Mouse (Mus musculus): ENCODE measurements around the gene Ccdc51. TPM values are rescaled to one million over a fixed set of nuclear protein-coding genes. Genes with fewer than 3 reads are reported as not detected.
"Not testable (repeated sequence)": the region's sequence is repeated elsewhere in the genome, so short reads cannot be mapped to it uniquely, and the experiment has no call there.

Gene Ccdc51
- polyA plus RNA-seq, 1 experiment from 2014 or later = 6.8 TPM

DNA sequence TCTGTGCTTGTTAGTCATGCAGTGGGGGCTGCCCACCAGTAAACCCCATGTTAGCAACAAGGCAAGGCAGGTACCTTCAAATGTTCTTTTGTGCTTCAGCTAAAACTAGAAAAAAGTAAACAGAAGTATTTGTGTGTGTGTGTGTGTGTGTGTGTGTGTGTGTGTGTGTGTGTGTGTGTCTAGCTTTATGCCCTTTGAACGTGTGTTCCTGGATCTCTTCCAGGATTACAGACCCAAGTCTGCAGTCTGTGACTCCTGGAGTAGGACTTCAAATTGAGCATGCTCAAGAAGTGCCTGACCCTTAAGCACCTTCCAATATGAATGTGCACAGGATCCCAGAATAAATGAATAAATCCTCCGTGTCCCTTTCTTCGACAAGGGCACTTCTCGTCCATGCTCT, 44.8 kb downstream of the Ccdc51 start:
- no peak overlapping the region for H3K9ac ChIP-seq (replicated peaks; ENCODE audit: low read depth)
- no peak overlapping the region for H3K4me2 ChIP-seq (replicated peaks; ENCODE audit: low read depth, low read length)
- H3K27me3 ChIP-seq (replicated peaks; ENCODE audit: insufficient read depth, low read length) = no peaks in the 10 kb centered on the region
- no peaks in the 10 kb centered on the region for H3K9me3 ChIP-seq (ENCODE audit: low read length)
- TF ChIP-seq EP300 (IDR thresholded peaks at IDR 0.05) (no peak), CTCF (IDR thresholded peaks at IDR 0.05) (no peak)
- DNase-seq (ENCODE audit: low spot score) = no peak
- H3K4me1 ChIP-seq (ENCODE audit: insufficient read depth, low read depth, low read length) = no peaks in the 10 kb centered on the region
- 67% methylated on average over 4 of the region's 4 CpGs for WGBS
- no peaks in the 10 kb centered on the region for H3K36me3 ChIP-seq (ENCODE audit: insufficient read depth, low read length)
- H3K4me3 ChIP-seq (ENCODE audit: low read depth, low read length) = no peak overlapping the region
- no peak for ATAC-seq
- no peak overlapping the region for H3K27ac ChIP-seq (ENCODE audit: low read length)

DNA sequence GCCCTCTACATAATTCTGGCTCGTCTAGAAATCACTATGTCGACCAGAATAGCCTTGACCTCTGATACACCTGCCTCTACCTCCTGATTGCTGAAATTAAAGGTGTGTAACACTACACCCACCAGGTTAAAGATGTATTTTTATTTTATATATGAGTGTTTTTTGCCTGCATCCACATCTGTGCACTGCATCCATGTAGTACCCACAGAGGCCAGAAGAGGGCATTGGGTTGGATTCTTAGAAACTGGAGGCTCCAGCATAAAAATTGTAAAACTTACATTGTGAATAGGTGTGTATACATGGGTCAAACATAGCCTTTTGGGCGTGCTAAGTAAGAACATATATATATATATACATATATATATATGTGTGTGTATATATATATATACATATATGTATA, 45.9 kb downstream of the Ccdc51 start:
- TF ChIP-seq EP300 (IDR thresholded peaks at IDR 0.05) (no peak), CTCF (IDR thresholded peaks at IDR 0.05) (peak; percentile 64)
- DNase-seq (ENCODE audit: low spot score) = peak; percentile 38
- no peak overlapping the region for H3K9ac ChIP-seq (replicated peaks; ENCODE audit: low read depth)
- no peak for ATAC-seq
- no peaks in the 10 kb centered on the region for H3K4me1 ChIP-seq (ENCODE audit: insufficient read depth, low read depth, low read length)
- no peak overlapping the region for H3K4me2 ChIP-seq (replicated peaks; ENCODE audit: low read depth, low read length)
- no peak overlapping the region for H3K4me3 ChIP-seq (ENCODE audit: low read depth, low read length)
- H3K27ac ChIP-seq (ENCODE audit: low read length) = no peak overlapping the region
- 46% methylated on average over 3 of the region's 3 CpGs for WGBS
- no peaks in the 10 kb centered on the region for H3K27me3 ChIP-seq (replicated peaks; ENCODE audit: insufficient read depth, low read length)
- no peaks in the 10 kb centered on the region for H3K9me3 ChIP-seq (ENCODE audit: low read length)
- no peaks in the 10 kb centered on the region for H3K36me3 ChIP-seq (ENCODE audit: insufficient read depth, low read length)

GRCm38 (mm10) chr9:109130076-109130475, 47.8 kb downstream of the Ccdc51 start:
- H3K27ac ChIP-seq (ENCODE audit: low read length) = no peak overlapping the region
- 85% methylated on average over 5 of the region's 5 CpGs for WGBS

GRCm38 (mm10) chr9:109140414-109140813, 58.1 kb downstream of the Ccdc51 start:
- TF ChIP-seq CTCF (IDR thresholded peaks at IDR 0.05) = peak; percentile 50
- not testable (repeated sequence) for H3K27me3 ChIP-seq (replicated peaks; ENCODE audit: insufficient read depth, low read length); H3K9me3 ChIP-seq (ENCODE audit: low read length); H3K4me1 ChIP-seq (ENCODE audit: insufficient read depth, low read depth, low read length); H3K36me3 ChIP-seq (ENCODE audit: insufficient read depth, low read length); H3K4me3 ChIP-seq (ENCODE audit: low read depth, low read length); H3K4me2 ChIP-seq (replicated peaks; ENCODE audit: low read depth, low read length); H3K9ac ChIP-seq (replicated peaks; ENCODE audit: low read depth); ATAC-seq; DNase-seq (ENCODE audit: low spot score); H3K27ac ChIP-seq (ENCODE audit: low read length)
- 51% methylated on average over 4 of the region's 4 CpGs for WGBS

More at GRCm38 (mm10) chr9:109130076-109130475, 47.8 kb downstream of the Ccdc51 start:
- Histone ChIP-seq H3K9ac (replicated peaks; ENCODE audit: low read depth) (no peak overlapping the region), H3K4me1 (ENCODE audit: insufficient read depth, low read depth, low read length) (no peaks in the 10 kb centered on the region), H3K36me3 (ENCODE audit: insufficient read depth, low read length) (no peaks in the 10 kb centered on the region), H3K4me2 (replicated peaks; ENCODE audit: low read depth, low read length) (no peak overlapping the region), H3K9me3 (ENCODE audit: low read length) (no peaks in the 10 kb centered on the region), H3K27me3 (replicated peaks; ENCODE audit: insufficient read depth, low read length) (no peaks in the 10 kb centered on the region), H3K4me3 (ENCODE audit: low read depth, low read length) (no peak overlapping the region)
- no peak for TF ChIP-seq CTCF (IDR thresholded peaks at IDR 0.05)
- TF ChIP-seq EP300 (IDR thresholded peaks at IDR 0.05) = no peak
- ATAC-seq (no peak), DNase-seq (ENCODE audit: low spot score) (no peak)

Other genes with a start within 250 kb of the Ccdc51 start
- gene Slc26a6, start 229.2 kb upstream of the Ccdc51 start, polyA plus RNA-seq (2015; fragmentation: Nextera tagmentation; extraction: Ambion mirVana) = 8.3 and 9.7 TPM in 2 replicates
- gene Tmem89, start 167.9 kb upstream of the Ccdc51 start, polyA plus RNA-seq (2015; fragmentation: Nextera tagmentation; extraction: Ambion mirVana) = 0.48 and 1.0 TPM in 2 replicates
- 269 and 290 TPM in 2 replicates for gene Uqcrc1, start 145.9 kb upstream of the Ccdc51 start, polyA plus RNA-seq (2015; fragmentation: Nextera tagmentation; extraction: Ambion mirVana)
- 2.5 and 2.9 TPM in 2 replicates for gene Col7a1, start 128.9 kb upstream of the Ccdc51 start, polyA plus RNA-seq (2015; fragmentation: Nextera tagmentation; extraction: Ambion mirVana)
- not detected in 2 replicates for gene Ucn2, start 96.5 kb upstream of the Ccdc51 start, polyA plus RNA-seq (2015; fragmentation: Nextera tagmentation; extraction: Ambion mirVana)
- gene Pfkfb4, start 90.7 kb upstream of the Ccdc51 start, polyA plus RNA-seq (2015; fragmentation: Nextera tagmentation; extraction: Ambion mirVana) = 22.0 and 22.8 TPM in 2 replicates
- gene Shisa5, start 43.9 kb upstream of the Ccdc51 start, polyA plus RNA-seq (2015; fragmentation: Nextera tagmentation; extraction: Ambion mirVana) = 194 and 216 TPM in 2 replicates
- 19.3 and 20.9 TPM in 2 replicates for gene Trex1, start 22.8 kb upstream of the Ccdc51 start, polyA plus RNA-seq (2015; fragmentation: Nextera tagmentation; extraction: Ambion mirVana)
- 11.4 and 12.6 TPM in 2 replicates for gene Atrip, start 8.4 kb upstream of the Ccdc51 start, polyA plus RNA-seq (2015; fragmentation: Nextera tagmentation; extraction: Ambion mirVana)
- 375 and 393 TPM in 2 replicates for gene Tma7, start 94 bp downstream of the Ccdc51 start, polyA plus RNA-seq (2015; fragmentation: Nextera tagmentation; extraction: Ambion mirVana)
- gene Plxnb1, start 12.9 kb downstream of the Ccdc51 start, polyA plus RNA-seq (2015; fragmentation: Nextera tagmentation; extraction: Ambion mirVana) = 8.8 and 10.0 TPM in 2 replicates
- not detected in 2 replicates for gene Fbxw21, start 79.5 kb downstream of the Ccdc51 start, polyA plus RNA-seq (2015; fragmentation: Nextera tagmentation; extraction: Ambion mirVana)
- gene Fbxw13, start 113.5 kb downstream of the Ccdc51 start, polyA plus RNA-seq (2015; fragmentation: Nextera tagmentation; extraction: Ambion mirVana) = not detected in 2 replicates
- gene Fbxw20, start 152.3 kb downstream of the Ccdc51 start, polyA plus RNA-seq (2015; fragmentation: Nextera tagmentation; extraction: Ambion mirVana) = not detected in 2 replicates
- gene Fbxw14, start 205.2 kb downstream of the Ccdc51 start, polyA plus RNA-seq (2015; fragmentation: Nextera tagmentation; extraction: Ambion mirVana) = not detected in 2 replicates

All from lung, postnatal 0 days (tissue).